Mouse (Mus musculus) brain, embryonic 14.5 days (tissue): ENCODE measurements at regions not wholly inside any gene's neighbourhood (a gene's known extent, or its start where the extent isn't known, plus 50 kb on each side); places are given as distances from the start of the nearest gene placed in this dataset.

Experiments
- DNase-seq: peaks from one replicate; pipeline ENCODE4 v3.0.0-alpha.2; 2011; ENCODE audit warnings: low read depth
- CTCF ChIP-seq: fragments of 200-500 bp; IDR thresholded peaks from 2 replicates; pipeline ENCODE4 v1.5.1; 2012; ENCODE audit warnings: inconsistent platforms, mild to moderate bottlenecking, moderate library complexity, borderline replicate concordance; ENCODE audit not compliant: insufficient read depth, insufficient read length; ENCODE audit errors: extremely low read depth
- POLR2A ChIP-seq: fragments of 200-500 bp; IDR thresholded peaks from 2 replicates; pipeline ENCODE4 v1.6.1; 2012; ENCODE audit warnings: mild to moderate bottlenecking, inconsistent platforms, borderline replicate concordance; ENCODE audit not compliant: poor library complexity, insufficient read depth, insufficient read length, severe bottlenecking; ENCODE audit errors: extremely low read depth

GRCm38 (mm10) chr10:92103887-92104286 lies 618.3 kb downstream of the Nedd1 start:
- TF ChIP-seq POLR2A (no peak), CTCF (no peak)
- DNase-seq, result peak; percentile 64

- peak; percentile 56 for DNase-seq
- TF ChIP-seq POLR2A, result no peak
- no peak for TF ChIP-seq CTCF
These were observed 619.5 kb downstream of the Nedd1 start for GRCm38 (mm10) chr10:92102755-92103154.

DNA sequence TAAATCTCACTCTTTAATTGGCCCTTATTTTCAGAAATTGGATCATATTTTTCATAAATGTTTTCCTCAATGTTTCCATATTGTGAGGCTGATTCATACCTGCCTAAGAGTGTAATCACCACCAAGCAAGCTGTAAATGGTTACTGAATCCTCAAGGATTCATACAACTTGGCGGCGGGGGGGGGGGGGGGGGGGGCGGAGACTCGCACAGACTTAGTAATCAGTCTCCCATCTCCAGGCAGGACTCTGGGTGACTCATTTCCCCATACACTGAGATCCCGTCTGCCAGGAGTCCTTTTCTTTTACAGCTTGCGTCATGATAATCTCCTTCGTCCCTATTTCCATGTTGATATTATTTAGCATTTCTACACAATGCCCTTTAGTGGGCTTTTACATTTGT lies 624.7 kb downstream of the Nedd1 start:
- no peak for TF ChIP-seq POLR2A
- no peak for TF ChIP-seq CTCF

DNA sequence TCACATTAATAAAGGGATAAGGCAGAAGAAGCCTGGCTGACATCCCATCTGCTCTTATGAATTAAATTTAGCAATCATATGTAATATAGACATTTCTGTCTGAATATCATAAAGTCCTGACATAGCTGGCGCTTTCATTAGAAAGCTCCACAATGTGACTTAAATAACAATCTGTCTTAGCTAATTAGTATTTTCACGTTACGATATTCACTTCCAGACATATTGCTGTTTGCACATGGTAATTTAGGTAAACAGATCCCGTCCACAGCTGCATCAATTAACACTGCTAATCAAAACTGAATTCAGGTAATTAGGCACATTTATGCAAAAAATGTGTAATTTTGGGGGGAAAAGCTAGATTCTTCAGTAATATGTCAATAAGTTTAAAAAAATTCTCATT lies 625.1 kb downstream of the Nedd1 start:
- TF ChIP-seq POLR2A, result no peak
- TF ChIP-seq CTCF, result no peak
- DNase-seq, result peak; percentile 86

More for the DNA sequence above, 624.7 kb downstream of the Nedd1 start:
- DNase-seq, result peak; percentile 61

GRCm38 (mm10) chr10:92091480-92092395 lies 630.5 kb downstream of the Nedd1 start:
- TF ChIP-seq CTCF (no peak), POLR2A (no peak)
- DNase-seq, result peak; percentile 83

DNA sequence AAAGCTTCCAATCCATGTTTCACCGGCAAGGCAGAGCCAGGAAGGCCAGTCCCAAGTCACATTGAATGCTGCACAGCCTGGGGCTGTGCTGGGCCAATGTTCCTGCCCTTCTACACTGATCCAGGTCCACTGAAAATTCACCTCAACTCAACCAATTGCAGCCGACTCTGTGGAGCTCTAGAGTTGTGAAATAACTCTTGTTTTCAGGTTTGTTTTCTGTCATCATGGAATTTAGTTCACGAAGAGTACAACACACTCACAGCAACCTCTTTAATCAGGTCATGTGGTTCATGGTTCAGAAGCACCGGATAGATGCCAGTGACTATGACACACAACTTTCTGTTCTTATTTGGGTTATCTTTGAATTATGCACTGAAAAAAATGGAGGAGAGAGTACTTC lies 640.1 kb downstream of the Nedd1 start:
- TF ChIP-seq POLR2A (no peak), CTCF (no peak)
- DNase-seq, result no peak

- peak; percentile 76 for DNase-seq
- TF ChIP-seq CTCF, result no peak
- TF ChIP-seq POLR2A, result no peak
These were observed 641.0 kb downstream of the Nedd1 start for GRCm38 (mm10) chr10:92081199-92081598.

GRCm38 (mm10) chr10:92079421-92079820 lies 642.8 kb downstream of the Nedd1 start:
- DNase-seq, result no peak
- TF ChIP-seq POLR2A, result no peak

DNA sequence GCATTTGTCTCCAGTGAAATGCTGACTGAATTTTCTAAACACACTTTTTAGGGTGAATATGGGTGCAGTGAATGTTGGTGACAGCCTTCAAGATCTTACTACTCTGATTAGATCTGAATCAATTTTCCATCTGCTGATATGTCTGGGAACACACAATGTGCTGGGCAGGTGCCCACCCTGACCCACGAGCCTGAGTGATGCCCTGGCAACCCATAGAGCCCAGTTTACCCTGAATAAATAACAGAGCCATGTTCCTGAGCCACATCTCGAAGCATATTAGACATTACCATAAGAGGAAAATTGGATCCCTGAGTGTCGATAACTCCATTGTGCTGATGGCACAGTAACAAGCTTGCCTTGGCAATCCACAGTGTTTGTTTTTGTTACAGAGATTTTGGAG lies 644.9 kb downstream of the Nedd1 start:
- no peak for TF ChIP-seq POLR2A
- no peak for TF ChIP-seq CTCF
- peak; percentile 57 for DNase-seq

DNA sequence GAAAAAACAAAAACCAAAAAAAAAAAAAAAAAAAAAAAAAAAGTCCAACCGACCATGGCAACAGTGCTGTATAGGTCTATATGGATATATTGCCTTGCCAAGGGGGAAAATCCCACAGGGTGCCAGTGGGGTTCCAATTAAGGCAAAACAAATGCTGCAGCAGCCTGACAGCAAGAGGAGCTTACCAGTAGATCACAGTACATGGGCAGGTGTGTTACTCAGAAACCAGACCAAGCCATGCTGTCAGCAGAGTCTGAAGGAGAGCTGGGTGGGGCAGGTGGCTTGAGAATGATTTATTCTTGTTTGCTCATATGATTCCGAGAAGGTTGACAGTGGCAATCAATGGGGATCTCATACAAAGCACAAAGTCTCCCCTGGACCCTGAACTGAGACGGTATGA lies 645.5 kb downstream of the Nedd1 start:
- peak; percentile 80 for DNase-seq

DNA sequence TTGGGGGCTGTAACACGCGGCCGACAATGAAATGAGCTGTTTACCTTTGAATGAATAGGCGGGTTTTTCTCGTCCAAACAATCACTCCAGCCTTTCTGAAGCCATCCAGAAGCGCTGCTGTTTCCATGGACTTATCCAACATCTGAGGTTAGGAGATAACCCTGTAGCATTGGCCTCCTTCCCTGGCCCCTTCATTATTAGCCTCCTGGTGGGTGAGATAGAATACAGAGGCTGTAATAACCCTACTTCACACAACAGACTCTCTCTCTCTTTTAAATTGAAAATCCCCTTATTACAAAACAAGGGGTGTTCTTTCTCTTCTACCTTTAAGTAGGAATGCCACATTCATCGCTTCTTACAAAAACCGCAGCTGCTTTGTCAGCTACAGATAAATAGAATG lies 646.8 kb downstream of the Nedd1 start:
- peak; percentile 87 for DNase-seq
- no peak for TF ChIP-seq POLR2A
- no peak for TF ChIP-seq CTCF

More for the DNA sequence above, 645.5 kb downstream of the Nedd1 start:
- no peak for TF ChIP-seq CTCF
- TF ChIP-seq POLR2A, result no peak

DNA sequence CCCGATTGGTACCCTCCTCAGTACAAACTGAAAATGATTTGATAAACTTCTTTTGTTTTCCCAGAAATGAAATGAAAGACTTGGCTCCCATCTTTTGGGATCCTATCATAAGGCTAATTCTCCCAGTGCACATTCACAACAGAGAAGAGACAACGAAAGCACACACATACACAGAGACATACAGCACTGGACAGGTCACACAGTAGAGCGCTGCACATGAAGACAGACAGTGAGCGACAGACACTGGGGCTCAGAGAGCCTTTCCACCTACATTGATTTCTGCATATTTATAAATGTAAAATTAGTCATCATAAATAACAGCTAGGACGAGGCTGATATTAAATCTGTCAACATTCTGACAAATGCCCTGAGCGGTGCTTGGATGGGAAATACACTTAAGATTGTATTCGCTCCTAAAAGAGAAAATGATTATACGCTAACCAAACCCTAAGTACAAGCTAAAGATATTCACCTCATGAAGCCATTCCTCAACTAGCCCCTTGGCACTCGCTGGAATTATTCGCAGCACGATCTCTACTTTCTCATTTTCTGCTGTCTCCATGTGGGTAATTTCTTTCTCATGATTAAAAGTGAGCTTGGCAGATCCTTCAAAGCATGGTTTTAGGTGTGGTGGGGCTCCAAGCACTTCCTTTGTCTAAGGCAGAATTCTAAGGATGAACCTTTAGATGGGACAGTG lies 647.4 kb downstream of the Nedd1 start:
- TF ChIP-seq CTCF, result no peak
- TF ChIP-seq POLR2A, result no peak
- DNase-seq, result peak; percentile 80

- DNase-seq, result peak; percentile 61
- TF ChIP-seq POLR2A, result no peak
- TF ChIP-seq CTCF, result no peak
These were observed 648.3 kb downstream of the Nedd1 start for GRCm38 (mm10) chr10:92073873-92074390.
